Mouse (Mus musculus): ENCODE results near the gene Tamm41.

- TF ChIP-seq CTCF (IDR thresholded peaks at IDR 0.05; ENCODE audit: borderline replicate concordance, insufficient read depth, low read length) (no peak), POLR2A (IDR thresholded peaks at IDR 0.05; ENCODE audit: low read depth, low read length) (no peak)
Observed at GRCm38 (mm10) chr6:115006948-115007347, 30.7 kb downstream of the Tamm41 start.
